Mouse (Mus musculus) kidney, adult 8-10 months (tissue): ENCODE data around the gene Dtx2.

Experiments used
- DNase-seq, 2 experiments: peaks; one replicate each; pipeline ENCODE4 v3.0.0; 2022

Dtx2 gene

GRCm38 (mm10) chr5:135975893-135976668 is 18.5 kb upstream of the Dtx2 start:
- DNase-seq, result no peak

GRCm38 (mm10) chr5:135979381-135979780 is 15.2 kb upstream of the Dtx2 start:
- no peak for DNase-seq

GRCm38 (mm10) chr5:135979904-135980303 is 14.7 kb upstream of the Dtx2 start, which contains the start of gene Zp3:
Gene Zp3 (plus strand): TSS chr5:135980099.
- DNase-seq, result no peak

- DNase-seq, result peak; percentile 30 to 64
These were observed 12.2 kb upstream of the Dtx2 start for GRCm38 (mm10) chr5:135982398-135982797.

GRCm38 (mm10) chr5:135984546-135985044 is 10.0 kb upstream of the Dtx2 start:
- no peak for DNase-seq

- DNase-seq, result peak in 1 of 2 experiments; percentile 12
These were observed 7.4 kb upstream of the Dtx2 start for GRCm38 (mm10) chr5:135987248-135987647.

GRCm38 (mm10) chr5:135990601-135991000 is 4.0 kb upstream of the Dtx2 start:
- DNase-seq, result no peak

GRCm38 (mm10) chr5:135993381-135993965 is 1.1 kb upstream of the Dtx2 start:
- peak in 1 of 2 experiments; percentile 9 for DNase-seq

- no peak for DNase-seq
These were observed 270 bp upstream of the Dtx2 start for GRCm38 (mm10) chr5:135994335-135994724.

GRCm38 (mm10) chr5:135996162-135996561 is 1.6 kb downstream of the Dtx2 start:
- no peak for DNase-seq

- no peak for DNase-seq
These were observed 6.6 kb downstream of the Dtx2 start for GRCm38 (mm10) chr5:136001222-136001621.

GRCm38 (mm10) chr5:136002325-136002724 is 7.7 kb downstream of the Dtx2 start:
- DNase-seq, result no peak

- DNase-seq, result no peak
These were observed 8.2 kb downstream of the Dtx2 start for GRCm38 (mm10) chr5:136002751-136003151.

GRCm38 (mm10) chr5:136004537-136004936 is 9.9 kb downstream of the Dtx2 start:
- no peak for DNase-seq

GRCm38 (mm10) chr5:136007745-136008144 is 13.1 kb downstream of the Dtx2 start:
- no peak for DNase-seq

GRCm38 (mm10) chr5:136014877-136015276 is 20.3 kb downstream of the Dtx2 start:
- peak; percentile 35 to 49 for DNase-seq

GRCm38 (mm10) chr5:136015586-136015985 is 21.0 kb downstream of the Dtx2 start:
- peak in 1 of 2 experiments; percentile 12 for DNase-seq

- peak; percentile 54 to 60 for DNase-seq
These were observed 21.6 kb downstream of the Dtx2 start for GRCm38 (mm10) chr5:136016014-136016876.

GRCm38 (mm10) chr5:136017262-136017661 is 22.7 kb downstream of the Dtx2 start:
- DNase-seq, result no peak

GRCm38 (mm10) chr5:136018726-136019125 is 24.1 kb downstream of the Dtx2 start:
- no peak for DNase-seq

GRCm38 (mm10) chr5:136019907-136020306 is 25.3 kb downstream of the Dtx2 start:
- no peak for DNase-seq

- DNase-seq, result no peak
These were observed 31.1 kb downstream of the Dtx2 start for GRCm38 (mm10) chr5:136025712-136026111.

GRCm38 (mm10) chr5:136026859-136027258 is 32.3 kb downstream of the Dtx2 start:
- no peak for DNase-seq
